Mouse (Mus musculus) limb, embryonic 14.5 days (tissue): ENCODE measurements around the gene Col6a2. TPM values are rescaled to one million over a fixed set of nuclear protein-coding genes. Genes with fewer than 3 reads are reported as not detected.

Experiments
- ATAC-seq: fragments of 200-750 bp; cut with Nextera tagmentation; 2 replicates; pipeline ENCODE4 v1.8.0; 2017; ENCODE audit warnings: low read depth, moderate number of reproducible peaks, moderate TSS enrichment; ENCODE audit not compliant: low FRiP score
- DNase-seq: peaks from one replicate; pipeline ENCODE4 v3.0.0-alpha.2; 2015; ENCODE audit warnings: low spot score
- H3K27ac ChIP-seq: fragments of 300-500 bp; sonication (generic); replicated peaks from 2 replicates; pipeline ENCODE4 v1.5.1; 2014; ENCODE audit warnings: low read depth, mild to moderate bottlenecking, low read length, moderate library complexity, mixed read lengths
- H3K27me3 ChIP-seq: fragments of 300-500 bp; sonication (generic); 2 replicates; pipeline ENCODE4 v1.6.1; 2014; ENCODE audit warnings: low read length, mixed read lengths; ENCODE audit not compliant: control insufficient read depth, insufficient read depth
- H3K36me3 ChIP-seq: fragments of 300-500 bp; sonication (generic); 2 replicates; pipeline ENCODE4 v1.6.1; 2014; ENCODE audit warnings: mild to moderate bottlenecking, low read length, moderate library complexity, mixed read lengths; ENCODE audit not compliant: control insufficient read depth, insufficient read depth
- H3K4me1 ChIP-seq: fragments of 300-500 bp; sonication (generic); 2 replicates; pipeline ENCODE4 v1.6.1; 2014; ENCODE audit warnings: antibody characterized with exemption, low read length, mixed read lengths; ENCODE audit not compliant: control insufficient read depth, insufficient read depth
- H3K4me2 ChIP-seq: fragments of 300-500 bp; sonication (generic); replicated peaks from 2 replicates; pipeline ENCODE4 v1.6.1; 2014; ENCODE audit warnings: low read depth, mild to moderate bottlenecking, low read length, moderate library complexity; ENCODE audit not compliant: severe bottlenecking
- H3K4me3 ChIP-seq: fragments of 300-500 bp; sonication (generic); replicated peaks from 2 replicates; pipeline ENCODE4 v1.5.1; 2014; ENCODE audit warnings: low read length
- H3K9ac ChIP-seq: fragments of 300-500 bp; sonication (generic); 2 replicates; pipeline ENCODE4 v1.6.1; 2014; ENCODE audit warnings: mild to moderate bottlenecking, low read depth, low read length, moderate library complexity; ENCODE audit not compliant: severe bottlenecking
- H3K9me3 ChIP-seq: fragments of 300-500 bp; sonication (generic); 2 replicates; pipeline ENCODE4 v1.6.1; 2016; ENCODE audit warnings: low read length; ENCODE audit not compliant: control insufficient read depth
- POLR2A ChIP-seq: fragments of 200-500 bp; IDR thresholded peaks from 2 replicates; pipeline ENCODE4 v1.8.0; 2012; ENCODE audit warnings: inconsistent platforms, mild to moderate bottlenecking, moderate library complexity, borderline replicate concordance; ENCODE audit not compliant: insufficient read depth, insufficient read length; ENCODE audit errors: extremely low read depth
- WGBS: fragments of 180-500 bp; shearing (Covaris S2); extraction: QIAGEN DNeasy Blood & Tissue Kit; methylation state at CpG from one replicate; pipeline ENCODE4 v1.1.7; 2014; 5-methylcytosine and 5-hydroxymethylcytosine counted together
- polyA plus RNA-seq, 2 experiments: library from polyadenylated mRNA; depleted of rRNA in 1 of 2; stranded (reverse) in 1 of 2; unstranded in 1 of 2; fragments of >200 nt; fragmentation: Nextera tagmentation in 1 of 2; extraction: Ambion mirVana in 1 of 2; gene quantifications; 2 replicates each; pipeline versions ENCODE4 v1.2.1 to v1.2.3; 2012 to 2014

Gene Col6a2
- polyA plus RNA-seq, 2 experiments, result 197 to 365 TPM

- no peaks in the 10 kb centered on the region for H3K27me3 ChIP-seq
- 36% methylated on average over 2 of the region's 5 CpGs for WGBS
- no peak overlapping the region for H3K9ac ChIP-seq
- TF ChIP-seq POLR2A, result no peak
- DNase-seq, result no peak
- peak overlapping the region; percentile 81 for H3K27ac ChIP-seq
- H3K36me3 ChIP-seq, result no peaks in the 10 kb centered on the region
- peak; percentile 72 for ATAC-seq
- H3K9me3 ChIP-seq, result no peaks in the 10 kb centered on the region
- H3K4me1 ChIP-seq, result peaks cover 40% of the 10 kb centered on the region
- H3K4me3 ChIP-seq, result no peak overlapping the region
- no peak overlapping the region for H3K4me2 ChIP-seq
These were observed 11.2 kb upstream of the Col6a2 start for GRCm38 (mm10) chr10:76634584-76634983.

DNA sequence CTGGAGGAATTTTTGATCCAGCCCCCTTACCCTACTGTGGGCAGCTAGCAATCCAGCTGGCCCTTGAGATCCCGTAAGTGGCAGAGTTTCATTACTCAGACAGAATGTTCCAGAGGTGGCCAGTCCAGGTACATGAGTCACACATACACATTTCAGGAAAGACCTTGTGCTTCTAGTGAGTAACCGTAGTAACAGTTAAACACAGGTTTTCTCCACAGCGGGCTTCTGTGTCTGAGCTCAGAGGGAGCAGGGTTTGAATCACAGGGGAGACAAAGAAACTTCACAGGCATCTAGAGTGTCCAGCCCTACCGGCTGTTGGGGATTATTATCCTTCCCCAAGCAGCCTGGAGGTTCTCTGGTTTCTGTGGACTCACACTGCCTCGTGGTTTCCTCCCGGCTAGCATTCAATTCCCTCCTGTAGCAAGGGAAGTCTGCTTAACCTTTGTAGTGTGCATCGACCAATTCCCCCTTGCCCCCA, 10.7 kb upstream of the Col6a2 start:
- H3K4me1 ChIP-seq, result peaks cover 40% of the 10 kb centered on the region
- peak; percentile 60 for DNase-seq
- no peaks in the 10 kb centered on the region for H3K9me3 ChIP-seq
- no peak overlapping the region for H3K4me3 ChIP-seq
- ATAC-seq, result peak; percentile 80
- 19% methylated on average over 7 of the region's 7 CpGs for WGBS
- no peak for TF ChIP-seq POLR2A
- no peaks in the 10 kb centered on the region for H3K36me3 ChIP-seq
- H3K27ac ChIP-seq, result peak overlapping the region; percentile 81
- no peak overlapping the region for H3K9ac ChIP-seq
- H3K4me2 ChIP-seq, result no peak overlapping the region
- H3K27me3 ChIP-seq, result no peaks in the 10 kb centered on the region

- no peak for TF ChIP-seq POLR2A
- Histone ChIP-seq H3K27me3 (no peaks in the 10 kb centered on the region), H3K36me3 (no peaks in the 10 kb centered on the region), H3K4me2 (no peak overlapping the region), H3K9me3 (no peaks in the 10 kb centered on the region), H3K9ac (no peak overlapping the region), H3K4me1 (peaks cover 40% of the 10 kb centered on the region), H3K4me3 (no peak overlapping the region), H3K27ac (peak overlapping the region; percentile 65)
- WGBS, result 52% methylated on average over 8 of the region's 8 CpGs
- ATAC-seq (no peak), DNase-seq (no peak)
These were observed 9.2 kb upstream of the Col6a2 start for GRCm38 (mm10) chr10:76632630-76633029.

GRCm38 (mm10) chr10:76630657-76631056, 7.2 kb upstream of the Col6a2 start:
- H3K36me3 ChIP-seq, result no peaks in the 10 kb centered on the region
- no peak overlapping the region for H3K4me2 ChIP-seq
- TF ChIP-seq POLR2A, result no peak
- H3K4me3 ChIP-seq, result no peak overlapping the region
- WGBS, result 96% methylated on average over 1 of the region's 1 CpGs
- peaks cover 29% of the 10 kb centered on the region for H3K4me1 ChIP-seq
- DNase-seq (no peak), ATAC-seq (no peak)
- no peaks in the 10 kb centered on the region for H3K27me3 ChIP-seq
- H3K9ac ChIP-seq, result no peak overlapping the region
- no peak overlapping the region for H3K27ac ChIP-seq
- H3K9me3 ChIP-seq, result no peaks in the 10 kb centered on the region

DNA sequence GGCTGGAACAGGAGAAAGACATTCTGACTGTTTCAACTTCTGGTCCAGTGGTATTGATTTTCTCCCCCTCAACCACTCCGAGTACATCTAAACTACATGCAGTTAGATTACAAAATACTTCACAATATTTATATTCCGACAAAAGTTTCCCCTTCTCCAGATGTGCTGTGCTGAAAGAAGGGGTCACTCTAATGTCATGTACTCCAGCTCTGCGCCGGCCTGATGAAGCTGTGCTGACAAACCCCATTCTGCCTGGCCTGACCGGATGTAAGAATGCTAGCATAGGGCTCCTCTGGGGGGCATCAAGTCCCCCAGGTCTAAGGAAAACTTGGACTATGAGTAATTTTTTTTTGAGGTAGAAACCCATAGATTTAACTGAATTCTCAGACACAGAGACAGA, 4.3 kb upstream of the Col6a2 start:
- Histone ChIP-seq H3K9me3 (no peaks in the 10 kb centered on the region), H3K36me3 (no peaks in the 10 kb centered on the region), H3K4me2 (no peak overlapping the region), H3K27me3 (no peaks in the 10 kb centered on the region), H3K27ac (no peak overlapping the region), H3K9ac (no peak overlapping the region), H3K4me1 (peaks cover 11% of the 10 kb centered on the region), H3K4me3 (no peak overlapping the region)
- no peak for TF ChIP-seq POLR2A
- ATAC-seq, result no peak
- no peak for DNase-seq
- 84% methylated on average over 5 of the region's 5 CpGs for WGBS

DNA sequence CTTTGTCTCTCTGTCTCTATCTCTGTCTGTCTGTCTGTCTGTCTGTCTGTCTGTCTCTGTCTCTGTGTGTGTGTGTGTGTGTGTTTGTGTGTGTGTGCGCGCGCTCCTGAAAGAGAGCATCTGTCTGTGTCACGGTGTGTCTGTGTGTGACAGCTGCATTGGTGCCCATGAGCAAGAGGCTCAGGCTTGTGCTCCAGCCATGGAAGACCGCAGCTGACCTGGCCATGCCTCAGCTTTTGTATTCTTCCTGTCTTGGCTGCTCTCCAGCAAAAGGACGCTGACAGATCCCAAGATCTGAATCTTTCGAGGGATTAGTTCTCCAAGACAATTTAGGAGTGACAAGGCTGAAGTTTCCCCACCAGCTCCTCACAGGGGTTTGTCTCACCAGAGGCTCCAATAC, 1.5 kb upstream of the Col6a2 start:
- no peak overlapping the region for H3K9ac ChIP-seq
- no peaks in the 10 kb centered on the region for H3K27me3 ChIP-seq
- no peak for TF ChIP-seq POLR2A
- WGBS, result 71% methylated on average over 7 of the region's 7 CpGs
- no peak overlapping the region for H3K4me3 ChIP-seq
- H3K4me1 ChIP-seq, result peaks cover 20% of the 10 kb centered on the region
- no peak overlapping the region for H3K27ac ChIP-seq
- H3K9me3 ChIP-seq, result no peaks in the 10 kb centered on the region
- H3K4me2 ChIP-seq, result no peak overlapping the region
- H3K36me3 ChIP-seq, result no peaks in the 10 kb centered on the region
- ATAC-seq (no peak), DNase-seq (no peak)
